Mouse (Mus musculus): Measurements from ENCODE around the gene Ly6g6c.

Gene Ly6g6c

DNA sequence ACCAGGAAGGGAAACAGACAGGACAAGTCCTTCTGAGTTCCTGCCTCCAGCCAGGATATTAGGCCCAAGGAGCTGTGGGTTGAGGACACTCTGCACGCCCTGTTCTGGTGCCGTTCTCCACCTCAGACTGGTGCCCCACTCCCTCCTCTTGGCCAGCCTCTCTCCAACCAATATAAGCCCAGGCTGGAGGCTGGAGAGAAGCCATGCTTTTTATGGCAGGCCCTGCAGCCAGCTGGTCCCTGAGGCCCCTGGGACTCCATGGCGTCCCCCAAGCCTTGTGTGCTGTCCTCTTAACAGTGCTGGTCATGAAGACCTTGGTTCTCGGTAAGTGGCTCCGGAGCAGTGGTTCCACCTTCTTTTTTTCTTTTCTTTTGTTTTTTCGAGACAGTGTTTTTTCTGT, 42.9 kb downstream of the Ly6g6c start, which contains the start of gene Ly6g5c:
TSS of gene Ly6g5c (plus strand) at position 183 of the 400 bp plus-strand sequence.
- no peak for DNase-seq (ENCODE audit: low read depth, low spot score)

DNA sequence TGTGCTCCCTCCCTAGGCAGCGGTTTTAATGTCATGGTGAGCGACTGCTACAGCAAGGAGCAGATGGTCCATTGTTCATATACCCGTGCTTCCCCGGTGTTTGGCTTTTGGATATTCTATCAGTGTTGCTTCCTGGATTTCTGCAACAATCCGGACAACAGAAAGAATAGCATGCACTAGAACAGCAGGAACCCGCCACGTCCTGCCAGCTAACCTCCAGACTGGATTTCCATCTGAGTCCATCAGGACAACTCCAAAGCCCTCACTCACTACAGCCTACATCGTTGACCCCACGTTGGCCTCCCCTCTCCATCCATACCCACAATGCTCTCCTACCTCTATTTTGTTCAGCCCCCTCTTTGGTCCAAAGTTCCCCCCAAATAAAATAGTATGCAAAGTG, 46.6 kb downstream of the Ly6g6c start:
- DNase-seq (ENCODE audit: low read depth, low spot score), result no peak

- DNase-seq (ENCODE audit: low read depth, low spot score), result peak; percentile 34
These were observed 50.1 kb downstream of the Ly6g6c start, which contains the start of gene Ly6g5b for GRCm38 (mm10) chr17:35115046-35116019. Ly6g5b (minus strand) TSS chr17:35115428.

All from ES-CJ7 (cell line).